Mouse (Mus musculus) left cerebral cortex, adult 11 months (tissue): ENCODE measurements around the gene Zfp82.
A peak's percentile ranks its signal among the peaks of the same experiment; 100 is the strongest.
"Not testable (repeated sequence)": the region's sequence is repeated elsewhere in the genome, so short reads cannot be mapped to it uniquely, and the experiment has no call there.

ENCODE experiments used
- DNase-seq: peaks from one replicate; pipeline ENCODE4 v3.0.0; 2022; ENCODE audit warnings: low spot score

Gene Zfp82

DNA sequence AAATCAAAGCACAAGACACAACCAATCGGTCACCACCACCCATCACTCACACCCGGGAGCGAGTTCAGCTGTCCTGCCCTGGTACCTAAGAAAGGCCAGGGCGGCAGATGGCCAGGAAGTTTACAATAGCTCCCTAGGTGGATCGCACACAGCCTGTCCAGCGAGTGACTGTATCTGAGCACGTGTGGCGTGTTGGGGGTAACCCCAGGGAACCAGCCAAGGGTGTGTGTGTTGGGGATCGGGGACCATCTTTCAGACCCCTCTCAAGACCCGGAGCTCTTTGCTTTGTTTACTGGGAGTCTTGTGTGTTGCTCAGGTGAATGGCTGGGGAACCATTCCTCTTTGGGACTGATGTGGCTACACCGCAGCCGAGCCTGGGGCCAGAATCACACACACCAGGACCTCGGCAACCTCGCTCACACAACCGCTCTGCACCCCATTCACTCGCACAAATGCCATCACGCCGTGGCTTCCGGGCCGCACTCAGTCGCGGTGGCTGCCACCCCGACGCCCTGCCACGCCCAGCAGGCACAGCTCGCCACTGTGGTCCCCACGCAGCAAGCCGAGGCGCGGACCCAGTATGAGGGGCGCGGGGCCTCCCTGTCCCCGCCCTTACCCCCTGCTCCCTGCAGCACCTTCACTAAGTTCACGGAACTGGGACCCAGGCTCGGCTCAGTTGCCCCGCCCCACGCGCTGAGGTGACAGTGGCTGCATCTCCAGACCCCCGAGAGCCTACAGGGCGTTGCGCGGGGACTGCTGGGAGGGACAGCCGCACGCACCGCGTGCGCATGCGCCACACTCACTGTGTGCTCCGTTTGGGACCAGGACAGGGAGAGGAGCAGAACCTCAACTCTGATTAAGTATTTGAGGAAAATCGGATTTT lies at the start of gene Zfp82:
Gene Zfp82 (minus strand): TSS at position 755 of the 883 bp plus-strand sequence.
- DNase-seq, result peak; percentile 74

DNA sequence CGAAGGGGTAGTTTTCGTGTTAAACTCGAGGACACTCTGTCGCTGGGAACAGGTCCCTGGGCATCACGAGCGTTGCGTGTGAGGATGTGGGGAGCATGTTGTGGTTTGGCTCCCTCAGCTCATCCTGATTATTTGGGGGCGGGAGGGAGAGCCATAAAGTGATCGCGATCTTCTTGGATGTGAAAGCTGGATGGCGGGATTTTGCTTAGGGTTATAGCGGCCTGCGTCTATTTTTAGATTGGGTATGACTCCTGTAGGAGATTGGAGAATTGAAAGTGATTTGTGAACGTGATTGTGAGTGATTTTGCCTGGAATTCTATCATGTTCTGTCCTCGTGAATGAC lies 49.5 kb upstream of the Zfp82 start:
- no peak for DNase-seq

DNA sequence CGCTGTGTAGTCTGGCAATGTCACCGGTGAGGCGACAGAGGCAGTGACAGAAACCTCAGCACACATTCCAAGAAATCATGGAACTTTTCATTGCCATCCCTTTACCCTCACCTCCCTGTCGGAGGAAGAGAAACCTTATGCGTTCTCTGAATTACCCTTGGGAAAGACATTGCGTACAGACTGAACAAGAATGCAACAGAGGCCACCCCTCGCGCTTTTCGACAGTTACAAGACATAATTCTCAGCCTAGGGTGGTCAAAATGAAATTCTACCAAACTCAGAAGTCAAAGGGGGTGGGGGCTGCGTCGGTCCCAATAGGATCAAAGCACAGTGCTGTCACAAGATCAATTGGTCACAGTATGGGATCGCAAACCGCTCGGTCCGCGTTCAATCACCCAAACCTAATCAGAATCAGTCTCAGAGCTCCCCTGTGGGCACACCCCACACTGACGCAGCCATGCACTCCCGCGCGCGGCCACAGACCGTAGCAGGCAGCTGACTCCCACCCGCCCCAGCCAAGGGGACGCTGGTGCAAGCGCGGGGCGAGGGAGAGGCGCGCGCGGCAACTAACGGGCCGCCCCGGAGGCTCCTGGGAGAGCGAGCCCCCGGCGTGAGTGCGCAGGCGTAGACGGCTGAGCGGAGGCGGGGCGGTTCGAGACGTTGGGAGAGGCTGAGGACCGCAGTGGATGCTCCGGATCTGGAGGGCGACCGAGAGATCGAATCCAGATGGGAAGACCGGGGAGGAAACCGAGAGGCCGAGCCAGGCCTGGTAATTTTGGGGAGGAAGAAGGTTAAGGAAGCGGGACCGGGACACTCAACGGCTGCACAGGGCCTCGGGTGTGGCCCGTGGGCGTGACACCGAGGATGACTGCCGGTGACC lies 48.8 kb upstream of the Zfp82 start, which contains the start of gene Zfp382:
Gene Zfp382 (plus strand): TSS at position 635 of the 880 bp plus-strand sequence.
- DNase-seq, result peak; percentile 81

DNA sequence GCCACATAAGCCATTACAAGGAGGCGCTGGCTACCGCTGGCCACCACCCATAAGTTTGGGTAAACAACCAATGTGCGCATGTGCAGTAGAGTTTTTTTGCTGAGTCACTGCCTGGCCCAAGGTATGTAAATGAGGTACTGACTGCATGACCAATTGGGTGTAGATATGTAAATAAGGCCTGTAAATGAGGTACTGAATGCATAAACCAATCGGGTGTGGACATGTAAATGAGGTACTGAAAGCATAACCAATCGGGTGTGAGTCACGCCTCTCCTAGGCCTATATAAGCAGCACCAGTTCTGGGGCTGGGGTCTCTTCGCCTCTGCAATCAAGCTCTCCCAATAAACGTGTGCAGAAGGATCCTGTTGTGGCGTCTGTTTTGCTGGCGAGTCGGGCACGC lies 45.2 kb upstream of the Zfp82 start:
- DNase-seq, result not testable (repeated sequence)

DNA sequence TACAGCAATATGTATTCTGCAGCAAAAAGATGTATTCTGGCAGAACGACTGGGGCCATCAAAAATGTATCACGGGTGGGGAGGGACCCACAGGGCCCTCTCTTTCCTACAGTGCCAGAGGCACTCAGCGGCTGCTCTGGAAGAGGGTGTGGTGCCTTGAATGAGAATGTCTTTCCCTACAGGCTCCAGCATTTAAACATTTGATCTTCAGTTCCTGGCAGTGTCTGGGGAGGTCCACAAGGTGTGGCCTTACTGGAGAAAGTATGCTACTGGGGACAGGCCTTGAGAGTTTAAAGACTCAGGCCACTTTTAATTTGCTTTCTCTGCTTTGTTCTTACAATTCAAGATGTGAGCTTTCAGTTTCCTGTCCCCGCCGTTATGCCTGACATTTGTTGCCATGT lies 43.4 kb upstream of the Zfp82 start:
- no peak for DNase-seq

DNA sequence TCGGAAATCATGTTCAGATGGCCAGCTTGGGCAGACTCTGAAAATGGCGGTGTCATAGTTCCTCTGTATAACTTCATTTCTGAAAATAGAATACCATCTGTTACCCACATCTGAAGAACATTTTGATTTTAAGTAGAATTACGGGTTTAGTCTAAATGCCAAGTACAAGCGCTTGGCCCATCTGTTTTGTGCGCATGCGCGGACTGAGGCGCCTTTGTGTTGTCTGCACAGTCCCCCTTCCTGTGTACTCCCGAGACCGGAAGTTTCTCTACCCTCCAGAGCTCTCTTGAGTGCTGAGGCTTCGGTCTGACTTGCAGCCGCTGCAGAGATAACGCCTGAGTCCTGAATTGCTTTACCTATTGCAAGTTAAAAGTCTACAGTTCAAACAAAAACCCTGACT lies 26.6 kb upstream of the Zfp82 start:
- DNase-seq, result peak; percentile 72

DNA sequence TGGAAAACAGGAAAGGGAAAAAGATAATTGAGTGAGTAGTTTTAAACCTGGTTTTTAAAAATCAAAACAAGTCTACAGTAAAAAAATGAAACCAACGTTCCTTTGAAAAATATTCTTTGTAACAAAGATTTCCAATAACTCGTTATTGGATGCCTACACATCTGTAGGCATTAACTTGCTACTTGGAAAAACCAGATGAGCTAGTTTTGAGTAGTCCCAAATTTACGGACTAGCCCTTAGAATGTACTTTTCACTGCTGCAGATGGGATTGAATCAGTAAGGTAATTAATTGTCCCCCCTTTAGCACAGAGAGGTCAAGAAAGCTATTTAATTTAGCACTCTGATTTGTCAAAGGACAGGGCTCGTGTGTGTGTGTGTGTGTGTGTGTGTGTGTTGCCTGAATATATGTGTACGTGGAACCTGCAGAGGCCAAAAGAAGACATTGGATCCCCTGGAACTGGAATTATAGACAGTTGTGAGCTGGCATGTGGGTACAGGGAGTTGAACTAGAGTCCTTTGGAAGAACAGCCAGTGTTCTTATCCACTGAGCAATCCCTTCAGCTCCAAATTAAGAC lies 22.9 kb upstream of the Zfp82 start:
- DNase-seq, result no peak

DNA sequence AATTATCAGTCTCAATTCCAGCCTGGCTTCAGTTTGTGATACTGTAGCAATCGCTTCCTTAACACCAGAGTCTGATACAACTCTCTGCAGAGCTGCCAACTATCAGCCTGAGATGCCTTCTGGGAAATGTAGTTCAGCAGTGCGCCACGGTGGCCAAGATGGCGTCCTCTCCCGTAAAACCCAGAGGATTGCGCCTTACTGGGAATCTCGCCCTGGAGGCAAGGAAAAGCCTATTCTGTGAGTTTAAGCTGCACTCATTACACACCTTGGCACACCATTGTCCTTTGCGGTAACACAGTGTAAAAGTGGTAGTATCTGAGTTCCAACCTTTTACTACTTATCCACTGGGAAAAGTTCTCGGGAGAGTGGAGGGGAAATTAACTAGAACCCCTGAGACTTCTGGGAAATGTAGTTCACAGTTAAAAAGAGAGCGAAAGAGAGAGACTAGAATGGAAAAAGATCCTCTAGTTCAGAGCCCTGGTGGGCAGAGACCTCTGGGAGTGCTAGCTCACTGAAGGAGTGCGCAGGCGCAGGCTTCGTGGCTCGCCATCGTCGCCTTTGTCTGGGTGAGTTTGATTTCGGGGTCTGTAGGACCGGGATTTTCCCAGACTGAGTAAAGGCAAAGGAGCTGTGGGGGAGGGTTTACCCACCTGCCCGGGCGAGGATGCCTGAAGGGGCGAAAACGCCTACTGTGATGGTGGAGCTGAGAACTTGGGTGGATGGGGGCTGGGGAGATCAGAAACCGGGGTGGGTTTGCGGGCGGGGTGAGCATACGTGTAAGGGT lies 22.1 kb upstream of the Zfp82 start, which contains the start of gene Zfp260:
Gene Zfp260 (plus strand): TSS at position 132 of the 784 bp plus-strand sequence.
- DNase-seq, result peak; percentile 89

DNA sequence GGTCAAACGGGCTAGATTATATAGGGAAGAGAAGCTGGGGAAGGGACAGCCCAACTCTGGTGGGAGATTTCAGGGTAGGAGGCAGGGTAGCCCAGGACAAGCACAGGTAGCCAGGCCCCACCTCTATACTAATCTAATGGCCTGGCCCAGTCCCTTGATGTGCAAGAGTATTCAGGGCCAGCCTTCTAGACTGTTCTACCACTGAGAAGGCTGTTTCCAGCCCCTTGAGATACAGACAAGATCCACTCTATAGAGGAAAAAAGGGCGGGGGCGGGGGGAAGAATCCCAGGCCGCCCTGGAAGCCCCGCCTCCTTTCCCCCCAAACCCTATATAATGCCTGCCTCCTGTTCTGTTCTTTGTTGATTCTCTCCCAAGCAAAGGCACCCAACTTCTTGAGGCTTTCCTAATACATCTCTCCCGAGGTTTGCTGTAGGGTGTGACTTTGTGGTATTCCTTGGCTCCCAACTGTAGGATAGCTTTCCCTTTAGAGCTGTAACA lies 21.3 kb upstream of the Zfp82 start:
- DNase-seq, result no peak

DNA sequence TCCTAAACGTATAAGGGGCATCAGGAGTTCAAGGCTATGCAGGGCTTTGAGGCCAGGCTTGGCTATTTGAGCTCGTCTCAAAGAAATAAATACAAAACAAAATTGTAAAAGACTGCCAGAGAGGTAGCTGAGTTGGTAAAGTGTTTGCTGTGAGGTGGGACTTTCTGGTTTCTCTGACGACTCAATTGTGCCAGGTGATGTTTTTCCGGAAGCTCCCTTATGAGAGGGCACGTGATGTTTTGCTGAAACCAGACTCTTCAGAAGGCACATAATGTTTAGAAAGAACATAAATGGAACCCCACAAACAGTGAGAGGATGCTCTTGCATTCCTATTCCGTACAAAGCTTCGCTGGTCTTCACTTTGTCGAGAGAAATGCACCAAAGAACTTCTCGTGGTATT lies 20.0 kb upstream of the Zfp82 start:
- DNase-seq, result no peak

DNA sequence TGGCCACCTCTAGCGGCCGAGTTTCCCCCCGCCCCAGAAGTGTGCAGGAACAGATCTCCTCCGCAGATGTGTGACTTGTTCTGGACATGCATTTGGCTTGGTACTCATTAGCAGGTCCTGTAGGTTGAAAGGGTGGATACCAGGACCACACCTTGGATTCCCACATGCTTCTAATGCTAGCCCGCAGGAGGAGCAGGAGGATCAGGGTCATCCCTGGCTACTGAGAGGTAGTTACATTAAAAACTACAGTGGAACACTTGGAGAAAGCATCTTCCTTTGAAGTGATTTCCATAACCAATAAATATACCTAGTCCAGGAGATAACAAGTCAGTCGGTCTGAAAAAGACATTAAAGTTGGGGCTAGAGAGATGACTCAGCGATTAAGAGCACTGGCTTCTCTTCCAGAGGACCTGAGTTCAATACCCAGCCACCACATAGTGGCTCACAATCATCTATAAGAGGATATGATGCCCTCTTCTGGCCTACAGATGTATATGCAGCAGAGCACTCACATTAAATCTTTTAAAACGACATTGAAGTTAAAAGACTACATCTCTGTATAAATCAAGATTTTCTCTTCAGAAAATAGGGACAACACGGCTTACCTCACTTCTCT lies 18.4 kb upstream of the Zfp82 start:
- DNase-seq, result no peak

DNA sequence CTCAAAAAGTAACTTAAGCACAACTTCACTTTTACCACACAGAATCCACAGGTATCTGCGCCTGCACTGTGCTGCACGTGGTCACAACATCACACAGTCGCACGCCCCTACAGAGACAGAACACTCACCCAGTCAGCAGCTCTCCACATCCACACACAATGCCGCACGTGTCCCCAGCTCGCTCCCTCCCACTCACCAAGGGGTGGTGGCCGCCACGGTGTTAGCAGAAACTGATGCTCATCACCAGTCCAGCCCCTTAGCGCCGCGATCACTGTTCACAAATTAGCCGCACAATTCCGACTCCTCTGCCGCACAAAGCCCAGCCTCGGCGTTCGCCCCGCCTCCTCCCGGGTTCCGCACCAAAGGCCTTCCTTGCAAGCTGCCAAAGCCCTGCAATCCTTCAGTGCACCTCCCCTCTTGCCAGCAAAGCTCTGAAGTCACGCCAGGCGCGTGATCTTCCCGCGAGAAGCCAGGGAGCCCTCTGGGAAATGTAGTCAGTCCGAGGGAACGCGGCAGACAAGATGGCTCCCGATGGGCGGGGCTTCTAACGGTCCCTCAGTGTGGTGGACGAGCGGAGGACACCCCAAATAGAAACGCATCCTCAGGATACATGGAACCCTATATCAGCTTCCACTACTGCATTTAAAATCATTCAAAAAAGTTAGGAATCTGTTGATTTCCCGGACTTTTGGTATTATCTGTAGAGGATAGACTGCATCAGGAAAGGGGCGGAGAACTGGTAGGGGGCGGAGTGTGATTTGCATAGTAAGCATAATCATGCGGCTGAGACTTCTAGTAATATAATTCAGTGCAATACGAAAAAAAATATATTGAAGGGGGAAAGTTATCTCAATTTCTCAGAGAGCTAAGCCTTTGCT lies 17.6 kb upstream of the Zfp82 start, which contains the start of the genes Gm26920 and Zfp566:
Gene Gm26920 (minus strand): TSS at position 319 of the 878 bp plus-strand sequence.
Gene Zfp566 (minus strand): TSS at position 436 of the 878 bp plus-strand sequence.
- peak; percentile 94 for DNase-seq

DNA sequence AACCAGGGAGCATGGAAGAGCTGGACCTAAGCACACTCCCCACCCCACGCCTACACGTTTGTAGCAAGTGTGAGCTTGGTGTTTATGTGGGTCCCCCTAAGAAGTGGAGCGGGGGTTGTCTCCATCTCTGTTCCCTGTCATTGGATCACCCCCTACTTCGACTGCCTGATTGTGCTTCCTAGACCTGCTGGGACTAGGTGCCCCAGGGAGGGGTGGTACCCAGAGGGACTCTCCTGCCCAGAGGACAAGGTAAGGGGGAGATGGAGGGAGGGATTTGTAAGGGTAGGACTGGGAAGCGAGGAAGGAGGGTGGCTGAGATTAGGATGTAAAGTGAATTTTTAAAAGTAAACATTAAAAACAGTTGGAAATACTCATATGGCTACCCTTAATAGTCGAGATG lies 16.7 kb upstream of the Zfp82 start:
- no peak for DNase-seq

DNA sequence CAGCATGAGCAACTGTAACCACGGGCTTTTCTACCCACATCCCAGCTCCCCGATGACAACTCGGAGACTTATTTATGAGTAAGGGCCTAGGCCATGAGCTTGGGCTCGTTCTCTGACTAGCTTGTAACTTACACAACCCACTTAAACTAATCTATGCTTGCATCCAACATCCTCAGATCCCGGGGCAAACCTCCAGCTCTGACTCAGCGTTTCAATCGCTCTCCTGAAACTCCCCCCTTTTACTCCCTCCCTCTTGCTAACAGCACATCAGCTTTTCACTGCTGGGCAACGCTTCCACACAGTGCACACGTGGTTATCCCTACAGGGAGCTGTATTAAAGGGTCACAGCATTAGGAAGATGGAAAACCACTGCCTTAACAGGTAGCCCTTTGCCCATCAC lies 13.8 kb upstream of the Zfp82 start:
- DNase-seq, result no peak

DNA sequence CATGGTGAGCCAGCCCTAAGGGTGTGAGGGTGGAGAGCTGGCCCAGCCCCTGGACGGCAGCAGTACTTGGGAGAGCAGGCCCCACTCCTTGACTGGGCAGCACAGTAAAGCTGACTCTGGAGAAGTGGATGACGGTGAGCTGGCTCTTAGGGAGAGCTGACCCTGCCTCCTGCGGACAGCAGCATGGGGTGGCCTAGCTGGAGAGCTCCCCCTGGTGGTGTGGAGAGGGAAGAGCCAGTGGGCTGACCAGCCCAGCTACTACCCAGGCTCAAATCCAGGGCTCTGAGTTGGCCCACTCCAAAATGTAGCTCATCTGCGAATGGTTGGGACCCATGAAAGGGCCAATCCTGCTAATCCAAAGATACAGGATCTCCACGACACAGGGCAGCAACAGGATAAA lies 8.1 kb downstream of the Zfp82 start:
- DNase-seq, result no peak

DNA sequence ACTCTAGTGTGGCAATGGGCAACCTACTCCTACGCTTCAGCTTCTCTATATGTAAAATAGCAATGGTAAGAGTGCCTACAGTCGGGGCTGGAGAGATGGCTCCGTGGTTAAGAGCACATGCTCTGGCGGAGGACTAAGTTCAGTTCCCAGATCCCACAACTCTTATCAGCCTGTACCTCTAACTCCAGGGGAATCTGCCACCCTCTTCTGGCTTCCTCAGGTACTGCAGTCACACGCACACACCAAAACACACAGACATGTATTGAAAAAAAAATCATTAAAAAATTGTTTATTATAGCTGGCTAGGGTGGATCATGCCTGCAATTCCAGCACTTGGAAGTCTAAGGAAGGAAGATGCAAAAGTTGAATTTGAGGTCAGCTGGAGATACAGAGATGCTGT lies 10.2 kb downstream of the Zfp82 start:
- DNase-seq, result no peak

DNA sequence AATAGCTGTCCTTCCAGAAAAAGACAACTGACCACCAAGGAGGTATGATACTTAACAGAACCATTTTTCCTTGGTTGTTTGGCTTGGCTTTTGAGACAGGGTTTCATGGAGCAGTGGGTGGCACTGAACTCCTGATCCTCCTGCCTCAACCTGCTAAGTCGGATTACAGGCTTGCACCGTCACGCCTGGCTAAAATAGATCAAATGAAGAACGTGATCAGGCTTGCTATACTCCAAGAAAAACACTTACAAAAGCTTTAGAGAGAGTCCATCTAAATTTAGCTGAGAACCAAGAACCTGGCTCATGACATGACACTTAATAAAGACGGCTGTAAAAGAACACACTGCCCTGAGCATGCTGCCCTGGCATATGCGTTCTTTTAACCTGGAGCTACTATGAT lies 12.4 kb downstream of the Zfp82 start:
- DNase-seq, result no peak

DNA sequence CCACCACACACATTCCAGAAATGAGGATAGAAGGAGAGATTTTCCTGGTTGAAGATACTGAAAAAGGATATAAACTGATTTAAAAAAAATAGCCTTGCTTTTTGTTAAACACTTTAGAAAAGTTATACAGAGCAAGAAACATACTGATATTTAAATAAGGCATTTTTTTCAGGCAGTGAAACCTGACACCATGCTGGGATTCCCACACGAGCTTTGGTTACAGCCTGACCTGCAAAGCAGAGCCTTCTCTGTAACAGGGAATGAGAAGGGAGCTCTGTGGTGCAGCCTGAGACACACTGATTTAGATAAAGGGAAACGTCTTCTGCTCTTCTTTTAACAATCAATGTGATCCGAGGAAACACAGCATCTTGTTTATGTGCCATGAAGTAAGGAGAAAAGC lies 19.1 kb downstream of the Zfp82 start:
- no peak for DNase-seq

DNA sequence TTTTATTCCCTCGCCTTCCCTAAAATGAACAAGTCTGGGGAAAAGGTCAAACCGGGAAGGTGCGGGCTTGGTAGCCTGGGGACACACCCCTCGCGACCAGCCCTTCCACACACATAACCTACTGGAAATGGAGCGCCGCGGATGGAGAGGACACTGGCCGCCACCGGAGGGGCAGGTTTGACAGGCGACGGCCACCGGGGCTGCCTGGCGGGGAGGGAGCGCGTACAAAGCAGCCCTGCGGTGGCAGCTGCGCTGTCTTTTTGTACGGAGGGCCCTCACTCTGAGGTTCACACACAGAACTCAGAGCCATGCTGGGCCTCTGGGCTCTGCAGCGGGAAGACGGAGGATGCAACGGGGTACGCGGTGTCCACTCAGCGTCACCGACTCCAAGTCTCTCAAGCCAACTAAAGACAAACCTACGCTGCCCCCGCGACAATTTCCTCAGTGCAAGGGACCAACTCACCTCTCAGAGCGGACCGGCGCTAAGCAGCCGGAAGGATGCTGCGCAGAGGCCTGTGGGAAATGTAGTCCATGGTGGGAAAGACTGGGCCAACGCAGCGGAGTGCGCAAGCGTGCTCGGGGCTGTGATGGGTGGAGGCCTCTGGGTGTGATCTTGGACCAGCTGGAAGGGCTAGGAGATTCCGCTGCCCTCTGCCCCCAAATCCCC lies 21.7 kb downstream of the Zfp82 start, which contains the start of gene Zfp14:
Gene Zfp14 (minus strand): TSS at position 499 of the 667 bp plus-strand sequence.
- peak; percentile 83 for DNase-seq
